Mouse (Mus musculus): ENCODE data around the gene Zeb2.

The Zeb2 gene

GRCm38 (mm10) chr2:45117087-45117561 is at the start of gene Zeb2:
Zeb2 (minus strand) TSS chr2:45117395.
- Histone ChIP-seq H3K27me3 (ENCODE audit: control insufficient read depth, insufficient read depth, low read length, poor library complexity, severe bottlenecking) (no peaks in the 10 kb centered on the region), H3K36me3 (ENCODE audit: control insufficient read depth, insufficient read depth, low read length, poor library complexity, severe bottlenecking) (no peaks in the 10 kb centered on the region)
- DNase-seq (ENCODE audit: low read depth, low spot score), result peak; percentile 26

GRCm38 (mm10) chr2:45158785-45159184 is 41.6 kb upstream of the Zeb2 start:
- no peak for DNase-seq (ENCODE audit: low read depth, low spot score)
- no peaks in the 10 kb centered on the region; the same call in 1 of the 2 replicates for H3K27me3 ChIP-seq (ENCODE audit: control insufficient read depth, insufficient read depth, low read length, poor library complexity, severe bottlenecking)
- H3K36me3 ChIP-seq (ENCODE audit: control insufficient read depth, insufficient read depth, low read length, poor library complexity, severe bottlenecking), result no peaks in the 10 kb centered on the region

GRCm38 (mm10) chr2:45158351-45158782 is 41.2 kb upstream of the Zeb2 start:
- Histone ChIP-seq H3K36me3 (ENCODE audit: control insufficient read depth, insufficient read depth, low read length, poor library complexity, severe bottlenecking) (no peaks in the 10 kb centered on the region), H3K27me3 (ENCODE audit: control insufficient read depth, insufficient read depth, low read length, poor library complexity, severe bottlenecking) (no peaks in the 10 kb centered on the region; the same call in 1 of the 2 replicates)
- no peak for DNase-seq (ENCODE audit: low read depth, low spot score)

GRCm38 (mm10) chr2:45153315-45153714 is 36.1 kb upstream of the Zeb2 start:
- DNase-seq (ENCODE audit: low read depth, low spot score), result peak; percentile 28
- H3K27me3 ChIP-seq (ENCODE audit: control insufficient read depth, insufficient read depth, low read length, poor library complexity, severe bottlenecking), result no peaks in the 10 kb centered on the region; the same call in 1 of the 2 replicates
- no peaks in the 10 kb centered on the region for H3K36me3 ChIP-seq (ENCODE audit: control insufficient read depth, insufficient read depth, low read length, poor library complexity, severe bottlenecking)

GRCm38 (mm10) chr2:45143162-45143561 is 26.0 kb upstream of the Zeb2 start:
- Histone ChIP-seq H3K36me3 (ENCODE audit: control insufficient read depth, insufficient read depth, low read length, poor library complexity, severe bottlenecking) (no peaks in the 10 kb centered on the region), H3K27me3 (ENCODE audit: control insufficient read depth, insufficient read depth, low read length, poor library complexity, severe bottlenecking) (no peaks in the 10 kb centered on the region)
- peak; percentile 60 for DNase-seq (ENCODE audit: low read depth, low spot score)

- H3K27me3 ChIP-seq (ENCODE audit: control insufficient read depth, insufficient read depth, low read length, poor library complexity, severe bottlenecking), result no peaks in the 10 kb centered on the region
- no peak for DNase-seq (ENCODE audit: low read depth, low spot score)
- no peaks in the 10 kb centered on the region for H3K36me3 ChIP-seq (ENCODE audit: control insufficient read depth, insufficient read depth, low read length, poor library complexity, severe bottlenecking)
These were observed 21.7 kb upstream of the Zeb2 start for GRCm38 (mm10) chr2:45138906-45139305.

GRCm38 (mm10) chr2:45136783-45137182 is 19.6 kb upstream of the Zeb2 start:
- H3K27me3 ChIP-seq (ENCODE audit: control insufficient read depth, insufficient read depth, low read length, poor library complexity, severe bottlenecking), result no peaks in the 10 kb centered on the region
- no peak for DNase-seq (ENCODE audit: low read depth, low spot score)
- no peaks in the 10 kb centered on the region for H3K36me3 ChIP-seq (ENCODE audit: control insufficient read depth, insufficient read depth, low read length, poor library complexity, severe bottlenecking)

- H3K27me3 ChIP-seq (ENCODE audit: control insufficient read depth, insufficient read depth, low read length, poor library complexity, severe bottlenecking), result no peaks in the 10 kb centered on the region
- DNase-seq (ENCODE audit: low read depth, low spot score), result no peak
- H3K36me3 ChIP-seq (ENCODE audit: control insufficient read depth, insufficient read depth, low read length, poor library complexity, severe bottlenecking), result no peaks in the 10 kb centered on the region
These were observed 16.0 kb upstream of the Zeb2 start for GRCm38 (mm10) chr2:45133225-45133624.

GRCm38 (mm10) chr2:45130461-45131156 is 13.4 kb upstream of the Zeb2 start:
- no peaks in the 10 kb centered on the region for H3K27me3 ChIP-seq (ENCODE audit: control insufficient read depth, insufficient read depth, low read length, poor library complexity, severe bottlenecking)
- DNase-seq (ENCODE audit: low read depth, low spot score), result no peak
- H3K36me3 ChIP-seq (ENCODE audit: control insufficient read depth, insufficient read depth, low read length, poor library complexity, severe bottlenecking), result no peaks in the 10 kb centered on the region

- DNase-seq (ENCODE audit: low read depth, low spot score), result no peak
- Histone ChIP-seq H3K27me3 (ENCODE audit: control insufficient read depth, insufficient read depth, low read length, poor library complexity, severe bottlenecking) (no peaks in the 10 kb centered on the region), H3K36me3 (ENCODE audit: control insufficient read depth, insufficient read depth, low read length, poor library complexity, severe bottlenecking) (no peaks in the 10 kb centered on the region)
These were observed 12.4 kb upstream of the Zeb2 start for GRCm38 (mm10) chr2:45129556-45129955.

- no peak for DNase-seq (ENCODE audit: low read depth, low spot score)
- no peaks in the 10 kb centered on the region for H3K27me3 ChIP-seq (ENCODE audit: control insufficient read depth, insufficient read depth, low read length, poor library complexity, severe bottlenecking)
- no peaks in the 10 kb centered on the region for H3K36me3 ChIP-seq (ENCODE audit: control insufficient read depth, insufficient read depth, low read length, poor library complexity, severe bottlenecking)
These were observed 11.5 kb upstream of the Zeb2 start for GRCm38 (mm10) chr2:45128696-45129095.

- DNase-seq (ENCODE audit: low read depth, low spot score), result no peak
- Histone ChIP-seq H3K36me3 (ENCODE audit: control insufficient read depth, insufficient read depth, low read length, poor library complexity, severe bottlenecking) (no peaks in the 10 kb centered on the region), H3K27me3 (ENCODE audit: control insufficient read depth, insufficient read depth, low read length, poor library complexity, severe bottlenecking) (no peaks in the 10 kb centered on the region)
These were observed 9.2 kb upstream of the Zeb2 start for GRCm38 (mm10) chr2:45126401-45126800.

GRCm38 (mm10) chr2:45125181-45125580 is 8.0 kb upstream of the Zeb2 start:
- Histone ChIP-seq H3K27me3 (ENCODE audit: control insufficient read depth, insufficient read depth, low read length, poor library complexity, severe bottlenecking) (no peaks in the 10 kb centered on the region), H3K36me3 (ENCODE audit: control insufficient read depth, insufficient read depth, low read length, poor library complexity, severe bottlenecking) (no peaks in the 10 kb centered on the region)
- DNase-seq (ENCODE audit: low read depth, low spot score), result no peak

- H3K36me3 ChIP-seq (ENCODE audit: control insufficient read depth, insufficient read depth, low read length, poor library complexity, severe bottlenecking), result no peaks in the 10 kb centered on the region
- DNase-seq (ENCODE audit: low read depth, low spot score), result no peak
These were observed 6.3 kb upstream of the Zeb2 start for GRCm38 (mm10) chr2:45123490-45123889.

GRCm38 (mm10) chr2:45118121-45118520 is 926 bp upstream of the Zeb2 start:
- Histone ChIP-seq H3K27me3 (ENCODE audit: control insufficient read depth, insufficient read depth, low read length, poor library complexity, severe bottlenecking) (no peaks in the 10 kb centered on the region), H3K36me3 (ENCODE audit: control insufficient read depth, insufficient read depth, low read length, poor library complexity, severe bottlenecking) (no peaks in the 10 kb centered on the region)
- no peak for DNase-seq (ENCODE audit: low read depth, low spot score)

More at GRCm38 (mm10) chr2:45123490-45123889, 6.3 kb upstream of the Zeb2 start:
- H3K27me3 ChIP-seq (ENCODE audit: control insufficient read depth, insufficient read depth, low read length, poor library complexity, severe bottlenecking), result no peaks in the 10 kb centered on the region

GRCm38 (mm10) chr2:45117592-45117991 is 397 bp upstream of the Zeb2 start:
- Histone ChIP-seq H3K36me3 (ENCODE audit: control insufficient read depth, insufficient read depth, low read length, poor library complexity, severe bottlenecking) (no peaks in the 10 kb centered on the region), H3K27me3 (ENCODE audit: control insufficient read depth, insufficient read depth, low read length, poor library complexity, severe bottlenecking) (no peaks in the 10 kb centered on the region)
- no peak for DNase-seq (ENCODE audit: low read depth, low spot score)
